Mouse (Mus musculus): Measurements from ENCODE around the gene Wfdc13. TPM values are rescaled to one million over a fixed set of nuclear protein-coding genes. Genes with fewer than 3 reads are reported as not detected.

The Wfdc13 gene
- not detected in 2 replicates for polyA plus RNA-seq (2015; fragmentation: Nextera tagmentation; extraction: Ambion mirVana)

DNA sequence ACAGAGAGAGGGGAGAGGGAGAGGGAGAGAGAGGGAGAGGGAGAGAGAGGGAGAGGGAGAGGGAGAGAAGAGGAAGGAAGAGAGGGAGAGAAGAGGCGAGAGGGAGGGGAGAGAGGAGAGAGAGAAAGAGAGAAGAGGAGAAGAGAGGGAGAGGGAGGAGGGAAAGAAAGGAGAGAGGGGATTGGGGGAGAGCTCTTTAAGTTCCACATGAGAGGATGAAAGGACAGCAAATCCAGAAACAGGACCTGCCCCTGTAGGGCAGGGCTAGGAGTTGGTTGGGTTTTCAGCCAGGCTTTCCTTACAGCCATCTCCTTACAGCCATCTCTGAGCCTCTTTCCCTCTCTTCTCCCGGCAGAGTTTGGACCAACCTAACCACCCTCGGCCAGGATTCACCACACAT, at the start of gene Wfdc13:
TSS of gene Wfdc13 (plus strand) at position 301 of the 400 bp plus-strand sequence.
- no peaks in the 10 kb centered on the region for H3K9me3 ChIP-seq
- no peak for ATAC-seq (replicated peaks)
- no peaks in the 10 kb centered on the region for H3K27me3 ChIP-seq (replicated peaks)
- no peaks in the 10 kb centered on the region for H3K4me1 ChIP-seq
- no peak within 1 kb of the TSS for H3K9ac ChIP-seq
- 59% methylated on average over 3 of the region's 3 CpGs for WGBS
- no peak within 1 kb of the TSS for H3K4me2 ChIP-seq
- H3K27ac ChIP-seq, result no peak within 1 kb of the TSS
- no peaks in the 10 kb centered on the region for H3K36me3 ChIP-seq (replicated peaks)
- no peak within 1 kb of the TSS for H3K4me3 ChIP-seq

DNA sequence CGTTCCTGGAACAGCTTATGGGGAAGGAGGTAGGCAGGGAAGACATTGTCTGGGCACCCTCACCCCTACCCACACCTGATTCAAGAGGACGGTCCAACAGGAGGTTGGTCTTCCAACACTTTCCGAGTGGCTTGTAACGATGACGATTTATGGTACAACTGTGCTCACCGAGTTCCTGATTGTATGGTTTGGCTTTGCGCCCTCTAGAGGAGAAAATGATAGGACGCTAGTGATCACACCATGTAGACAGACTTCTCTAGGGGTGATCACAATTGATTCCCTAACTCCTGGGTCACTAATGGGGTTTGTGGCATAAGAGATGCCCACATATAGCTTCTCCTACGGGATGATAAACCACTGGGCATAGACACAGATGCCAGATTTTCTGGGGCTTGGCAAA, 49.6 kb upstream of the Wfdc13 start:
- no peak for ATAC-seq (replicated peaks)
- Histone ChIP-seq H3K36me3 (replicated peaks) (no peaks in the 10 kb centered on the region), H3K4me2 (no peak overlapping the region), H3K27ac (no peak overlapping the region), H3K27me3 (replicated peaks) (no peaks in the 10 kb centered on the region), H3K4me1 (no peaks in the 10 kb centered on the region), H3K9me3 (no peaks in the 10 kb centered on the region), H3K4me3 (no peak overlapping the region), H3K9ac (no peak overlapping the region)
- WGBS, result 78% methylated on average over 9 of the region's 9 CpGs

DNA sequence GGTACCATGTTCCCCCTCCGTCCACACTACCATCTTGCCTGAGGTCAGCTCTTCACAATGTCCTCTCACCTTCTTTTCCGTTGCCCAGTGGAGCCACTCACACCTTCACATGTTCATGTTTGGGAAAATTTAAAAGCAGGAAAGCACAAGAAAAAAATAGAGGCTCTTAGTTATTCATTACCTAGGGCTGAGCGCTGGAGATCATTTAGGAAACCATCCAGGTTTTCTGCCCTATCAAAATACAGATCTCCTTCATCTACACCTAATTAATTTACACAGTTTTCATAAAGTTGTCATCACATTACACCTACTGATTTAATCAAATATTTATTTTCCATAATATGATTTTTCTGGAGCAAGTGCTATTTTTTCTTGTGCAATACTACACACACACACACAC, 46.2 kb upstream of the Wfdc13 start, which contains the start of gene Wfdc16:
TSS of gene Wfdc16 (minus strand) at position 101 of the 400 bp plus-strand sequence.
- Histone ChIP-seq H3K27me3 (replicated peaks) (no peaks in the 10 kb centered on the region), H3K4me2 (no peak within 1 kb of the TSS), H3K4me3 (no peak within 1 kb of the TSS), H3K27ac (no peak within 1 kb of the TSS), H3K9ac (no peak within 1 kb of the TSS), H3K9me3 (no peaks in the 10 kb centered on the region), H3K4me1 (no peaks in the 10 kb centered on the region), H3K36me3 (replicated peaks) (no peaks in the 10 kb centered on the region)
- 85% methylated on average over 3 of the region's 3 CpGs for WGBS
- ATAC-seq (replicated peaks), result no peak

DNA sequence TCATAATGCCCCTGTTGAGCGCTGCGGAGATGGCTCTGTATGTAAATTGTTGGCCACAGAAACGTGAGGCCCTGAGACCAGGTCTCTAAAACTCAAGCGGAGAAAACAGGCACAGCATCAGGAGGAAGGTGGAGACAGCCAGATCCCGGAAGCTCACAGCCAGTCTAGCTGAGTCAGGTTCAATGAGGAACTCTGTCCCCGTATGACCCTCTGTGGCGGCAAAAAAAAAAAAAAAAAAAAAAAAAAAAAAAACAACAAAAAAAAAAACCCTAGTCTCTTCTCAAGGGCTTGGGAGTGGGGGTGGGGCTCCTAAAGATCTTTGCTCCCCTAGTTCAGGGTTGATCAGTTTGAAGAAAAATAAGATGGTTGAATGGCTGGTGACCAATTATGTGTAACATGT, 43.8 kb upstream of the Wfdc13 start:
- Histone ChIP-seq H3K27me3 (replicated peaks) (no peaks in the 10 kb centered on the region), H3K4me1 (no peaks in the 10 kb centered on the region), H3K4me2 (no peak overlapping the region), H3K36me3 (replicated peaks) (no peaks in the 10 kb centered on the region), H3K9me3 (no peaks in the 10 kb centered on the region), H3K9ac (no peak overlapping the region), H3K27ac (no peak overlapping the region), H3K4me3 (no peak overlapping the region)
- ATAC-seq (replicated peaks), result no peak
- WGBS, result 66% methylated on average over 7 of the region's 7 CpGs

DNA sequence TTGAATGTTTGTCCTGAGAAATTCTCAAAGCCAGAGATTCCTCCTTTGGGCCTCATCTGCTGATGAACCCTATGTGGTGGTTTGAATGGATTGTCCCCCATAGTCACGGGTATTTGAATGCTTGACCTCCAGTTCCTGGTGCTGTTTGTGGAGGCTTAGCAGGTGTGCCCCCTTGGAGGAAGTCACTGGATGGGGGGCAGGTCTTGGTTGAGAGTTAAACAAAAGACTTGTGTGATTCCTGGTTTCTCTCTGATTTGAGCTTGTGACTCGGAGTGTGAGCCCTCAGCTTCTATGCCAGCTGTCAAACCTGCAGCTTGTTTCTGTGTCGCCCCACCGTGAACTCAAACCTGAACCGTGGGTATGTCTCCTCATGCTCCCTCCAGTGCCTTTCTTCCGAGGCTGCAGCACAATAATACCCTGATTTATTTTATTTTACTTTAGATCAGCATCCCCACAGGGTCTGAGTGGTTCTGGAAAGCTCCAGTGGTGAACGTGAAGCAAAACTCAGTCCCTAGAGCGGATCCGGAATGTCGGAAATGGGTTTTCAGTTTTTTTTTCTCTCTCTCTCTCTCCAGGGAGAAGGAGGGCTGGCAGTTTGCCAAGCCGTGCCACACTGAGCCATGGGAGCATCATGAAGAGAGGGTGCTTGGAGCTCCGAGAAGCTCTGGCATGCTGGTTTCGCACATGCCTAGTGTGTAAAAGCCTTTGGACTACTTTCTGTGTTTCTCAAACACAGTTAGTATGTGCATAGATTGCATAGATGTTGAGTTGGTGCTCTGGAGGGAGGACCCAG, 42.8 kb upstream of the Wfdc13 start:
- H3K27me3 ChIP-seq (replicated peaks), result no peaks in the 10 kb centered on the region
- H3K9me3 ChIP-seq, result no peaks in the 10 kb centered on the region
- H3K4me2 ChIP-seq, result no peak overlapping the region
- no peak overlapping the region for H3K9ac ChIP-seq
- H3K4me3 ChIP-seq, result no peak overlapping the region
- no peaks in the 10 kb centered on the region for H3K36me3 ChIP-seq (replicated peaks)
- WGBS, result 70% methylated on average over 13 of the region's 13 CpGs
- no peak for ATAC-seq (replicated peaks)
- H3K27ac ChIP-seq, result no peak overlapping the region
- no peaks in the 10 kb centered on the region for H3K4me1 ChIP-seq

DNA sequence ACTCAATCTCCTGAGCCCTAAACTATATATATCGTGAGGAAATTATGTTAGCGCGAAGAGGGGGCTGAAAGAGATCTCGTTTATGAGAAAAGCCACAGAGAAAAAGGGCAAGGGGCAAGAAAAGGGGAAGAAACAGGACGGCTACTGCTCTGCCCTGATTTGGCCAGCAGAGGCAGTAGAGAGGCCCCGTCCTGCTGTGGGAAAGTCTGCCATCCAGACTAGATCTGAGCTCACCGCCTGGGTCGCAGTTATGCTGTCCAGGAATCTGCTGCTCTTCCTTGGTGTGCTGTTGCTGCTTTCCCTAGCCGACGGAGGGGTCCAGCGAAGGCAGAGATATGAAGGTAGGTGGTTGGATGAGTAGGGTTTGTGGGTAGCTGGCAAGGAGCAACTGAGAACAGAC, 29.0 kb upstream of the Wfdc13 start, which contains the start of gene Wfdc10:
TSS of gene Wfdc10 (plus strand) at position 189 of the 400 bp plus-strand sequence.
- no peak for ATAC-seq (replicated peaks)
- Histone ChIP-seq H3K27ac (no peak within 1 kb of the TSS), H3K9ac (no peak within 1 kb of the TSS), H3K4me2 (no peak within 1 kb of the TSS), H3K4me3 (no peak within 1 kb of the TSS), H3K9me3 (no peaks in the 10 kb centered on the region), H3K36me3 (replicated peaks) (no peaks in the 10 kb centered on the region), H3K27me3 (replicated peaks) (no peaks in the 10 kb centered on the region), H3K4me1 (no peaks in the 10 kb centered on the region)
- 13% methylated on average over 11 of the region's 11 CpGs for WGBS

DNA sequence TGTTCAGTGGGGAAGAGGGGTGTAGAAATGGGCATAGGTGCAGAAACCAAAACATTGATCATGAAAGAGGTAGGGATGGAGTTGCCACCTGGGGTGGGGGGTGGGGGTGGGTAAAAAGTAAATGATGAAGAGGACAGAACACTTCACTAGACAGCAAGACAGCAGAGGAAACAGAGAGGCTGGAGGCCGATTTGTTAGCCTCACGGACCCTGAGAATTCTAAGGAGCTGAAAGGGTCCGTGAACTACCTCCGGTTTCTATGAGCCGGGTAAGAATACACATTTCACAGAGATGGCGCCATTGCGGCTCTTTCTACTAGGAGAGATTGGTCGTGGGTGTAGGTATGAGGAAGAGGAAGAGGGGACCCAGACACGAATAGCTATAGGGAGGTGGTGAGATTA, 28.4 kb upstream of the Wfdc13 start, which contains the start of gene Wfdc9:
TSS of gene Wfdc9 (minus strand) at position 101 of the 400 bp plus-strand sequence.
- ATAC-seq (replicated peaks), result no peak
- Histone ChIP-seq H3K27ac (no peak within 1 kb of the TSS), H3K4me3 (no peak within 1 kb of the TSS), H3K4me2 (no peak within 1 kb of the TSS), H3K36me3 (replicated peaks) (no peaks in the 10 kb centered on the region), H3K27me3 (replicated peaks) (no peaks in the 10 kb centered on the region), H3K9ac (no peak within 1 kb of the TSS), H3K4me1 (no peaks in the 10 kb centered on the region), H3K9me3 (no peaks in the 10 kb centered on the region)
- WGBS, result 85% methylated on average over 9 of the region's 9 CpGs

DNA sequence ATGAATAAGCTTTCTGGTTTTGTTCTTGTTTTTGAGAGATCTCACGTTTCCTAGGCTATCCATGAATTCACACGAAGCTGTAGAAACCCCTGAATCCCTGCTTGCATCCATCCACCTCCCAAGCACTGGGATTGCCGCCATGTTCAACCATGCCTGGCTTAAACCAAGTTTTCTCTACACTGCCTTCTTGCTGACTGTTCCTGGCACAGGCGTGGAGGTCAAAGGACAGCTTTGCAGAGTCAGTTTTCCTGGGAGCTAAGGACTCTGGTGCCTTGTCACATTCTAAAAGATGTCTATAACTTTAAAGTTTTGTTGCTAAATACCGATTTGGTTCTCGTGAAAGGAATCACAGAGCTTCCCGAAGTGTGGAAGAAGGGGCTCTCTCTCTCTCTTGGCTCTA, 20.1 kb upstream of the Wfdc13 start:
- H3K27ac ChIP-seq, result no peak overlapping the region
- no peak overlapping the region for H3K4me3 ChIP-seq
- H3K9me3 ChIP-seq, result no peaks in the 10 kb centered on the region
- no peak for ATAC-seq (replicated peaks)
- no peaks in the 10 kb centered on the region for H3K36me3 ChIP-seq (replicated peaks)
- H3K27me3 ChIP-seq (replicated peaks), result no peaks in the 10 kb centered on the region
- 83% methylated on average over 7 of the region's 7 CpGs for WGBS
- H3K9ac ChIP-seq, result no peak overlapping the region
- H3K4me1 ChIP-seq, result no peaks in the 10 kb centered on the region
- no peak overlapping the region for H3K4me2 ChIP-seq

DNA sequence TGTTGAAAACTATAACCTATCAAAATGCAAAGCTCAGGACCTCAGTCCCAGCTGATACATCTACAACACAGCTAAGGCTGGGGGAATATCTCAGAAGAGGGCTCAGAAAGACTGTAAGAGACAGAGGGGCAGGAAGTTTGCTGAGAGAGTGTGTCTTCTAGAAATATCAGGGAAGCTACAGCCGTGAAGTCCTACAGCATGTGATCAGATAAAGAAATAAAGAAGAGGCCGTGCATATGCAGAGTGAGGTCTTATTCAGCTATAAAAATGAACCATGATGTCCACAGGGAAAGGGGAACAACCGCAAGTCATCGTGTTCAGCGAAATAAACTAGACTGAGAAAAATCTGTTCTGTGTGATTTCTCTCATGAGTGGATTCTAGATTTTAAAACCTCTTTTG, 14.6 kb upstream of the Wfdc13 start:
- 83% methylated on average over 5 of the region's 5 CpGs for WGBS
- no peaks in the 10 kb centered on the region for H3K9me3 ChIP-seq
- no peaks in the 10 kb centered on the region for H3K4me1 ChIP-seq
- no peak overlapping the region for H3K4me2 ChIP-seq
- H3K36me3 ChIP-seq (replicated peaks), result no peaks in the 10 kb centered on the region
- H3K27me3 ChIP-seq (replicated peaks), result no peaks in the 10 kb centered on the region
- H3K4me3 ChIP-seq, result no peak overlapping the region
- H3K9ac ChIP-seq, result no peak overlapping the region
- H3K27ac ChIP-seq, result no peak overlapping the region
- ATAC-seq (replicated peaks), result no peak

DNA sequence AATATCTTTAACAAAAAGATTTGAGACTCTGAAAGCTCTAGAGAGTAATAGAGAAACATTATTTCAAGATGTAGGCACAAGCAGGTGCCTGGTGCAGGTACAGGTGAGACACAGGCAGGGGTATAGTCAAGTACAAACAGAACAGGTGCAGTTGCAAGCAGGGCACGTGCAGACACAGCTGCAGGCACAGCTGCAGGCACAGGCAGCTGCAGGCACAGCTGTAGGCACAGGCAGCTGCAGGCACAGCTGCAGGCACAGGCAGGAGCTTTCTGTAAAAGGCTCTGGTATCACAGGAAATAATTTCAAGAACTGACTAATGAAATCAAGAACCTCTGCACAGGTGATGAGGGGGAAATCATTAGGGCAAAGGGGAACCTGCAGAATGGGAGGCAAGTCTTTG, 14.0 kb upstream of the Wfdc13 start:
- Histone ChIP-seq H3K36me3 (replicated peaks) (no peaks in the 10 kb centered on the region), H3K9ac (no peak overlapping the region), H3K27ac (no peak overlapping the region), H3K4me3 (no peak overlapping the region), H3K9me3 (no peaks in the 10 kb centered on the region), H3K4me2 (no peak overlapping the region), H3K27me3 (replicated peaks) (no peaks in the 10 kb centered on the region), H3K4me1 (no peaks in the 10 kb centered on the region)
- ATAC-seq (replicated peaks), result no peak
- 41% methylated on average over 1 of the region's 1 CpGs for WGBS

DNA sequence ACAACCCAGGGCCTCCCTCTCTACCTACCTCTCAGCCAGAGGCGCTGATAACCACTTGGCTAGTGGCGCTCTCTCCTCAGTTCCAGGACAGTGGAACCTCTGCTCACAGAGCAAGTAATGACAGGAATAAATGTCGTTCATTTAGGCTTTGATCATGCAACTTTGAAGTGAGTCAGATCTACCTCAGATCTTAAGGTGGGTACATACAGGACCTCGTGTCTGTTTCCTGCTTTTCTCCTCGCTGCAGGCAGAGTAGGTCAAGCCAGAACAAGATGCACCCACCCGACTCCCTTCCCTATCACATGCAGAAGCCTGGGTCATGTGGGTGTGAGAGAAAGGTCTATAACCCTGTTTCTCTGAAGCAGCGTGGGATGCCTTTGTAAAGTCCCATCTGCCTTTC, 10.9 kb upstream of the Wfdc13 start, which contains the start of gene Wfdc11:
TSS of gene Wfdc11 (minus strand) at position 101 of the 400 bp plus-strand sequence.
- 84% methylated on average over 7 of the region's 7 CpGs for WGBS
- Histone ChIP-seq H3K9me3 (no peaks in the 10 kb centered on the region), H3K9ac (no peak within 1 kb of the TSS), H3K4me1 (peaks cover 6% of the 10 kb centered on the region), H3K27ac (no peak within 1 kb of the TSS), H3K4me3 (no peak within 1 kb of the TSS), H3K4me2 (no peak within 1 kb of the TSS), H3K27me3 (replicated peaks) (no peaks in the 10 kb centered on the region), H3K36me3 (replicated peaks) (no peaks in the 10 kb centered on the region)
- no peak for ATAC-seq (replicated peaks)

DNA sequence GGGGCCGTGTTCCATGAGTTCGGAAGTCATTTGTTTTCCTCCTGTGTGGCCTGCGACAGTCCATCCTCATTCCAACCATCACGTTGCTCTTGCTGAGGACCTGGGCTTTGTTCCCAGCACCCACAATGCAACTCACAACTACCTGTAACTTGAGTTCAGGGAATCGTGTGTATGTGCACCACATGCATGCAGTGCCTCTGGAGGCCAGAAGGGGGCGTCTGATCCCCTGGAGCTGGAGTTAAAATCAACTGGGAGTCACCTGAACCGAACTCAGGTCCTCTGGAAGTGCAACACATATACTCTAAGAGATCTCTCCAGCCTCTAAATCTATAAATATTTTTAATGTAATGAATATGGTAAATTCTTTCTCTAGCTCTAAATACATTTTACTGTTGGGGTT, 8.8 kb upstream of the Wfdc13 start:
- WGBS, result 75% methylated on average over 7 of the region's 7 CpGs
- no peak for ATAC-seq (replicated peaks)
- H3K4me1 ChIP-seq, result peaks cover 10% of the 10 kb centered on the region
- H3K9me3 ChIP-seq, result no peaks in the 10 kb centered on the region
- no peaks in the 10 kb centered on the region for H3K27me3 ChIP-seq (replicated peaks)
- H3K36me3 ChIP-seq (replicated peaks), result no peaks in the 10 kb centered on the region
- H3K9ac ChIP-seq, result no peak overlapping the region
- H3K27ac ChIP-seq, result no peak overlapping the region
- no peak overlapping the region for H3K4me2 ChIP-seq
- no peak overlapping the region for H3K4me3 ChIP-seq

Data from midbrain, embryonic 15.5 days (tissue).